25 mouse cellular contexts compared by ENCODE assay signal in the genomic region with DNA sequence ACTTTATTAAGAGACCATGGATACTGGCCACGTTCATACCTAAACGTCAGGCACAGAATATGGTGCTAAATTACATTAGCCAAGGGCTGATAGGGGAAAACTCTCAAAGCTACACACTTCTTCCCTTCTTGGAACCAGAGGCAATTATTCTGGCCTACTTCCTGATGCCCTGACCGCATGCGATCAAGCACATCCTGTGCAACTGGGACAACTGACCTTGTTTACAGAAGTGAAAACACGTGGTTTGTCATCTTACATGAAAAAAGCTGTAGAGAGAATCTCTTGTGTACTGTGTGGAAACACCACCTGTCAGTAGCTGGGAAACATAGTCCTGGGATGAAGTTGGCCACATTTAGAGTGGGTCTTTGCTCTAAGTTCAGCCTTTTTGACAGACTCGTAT. TPM values are rescaled to one million over a fixed set of nuclear protein-coding genes. Genes with fewer than 3 reads are reported as not detected.
DNase-seq lines count a peak whose midpoint lies in the region; ATAC-seq and TF ChIP-seq lines count a peak whose summit lies in the region.
"Had no signal": no experiment of that assay in that cellular context is flagged by ENCODE, and none has a peak within 500 bp of the region (broad histone marks: within the 10 kb centered on the region; RNA-seq: fewer than 3 reads in every experiment).

No protein-coding gene starts in this region.

- no peak for TF ChIP-seq EP300 in lung, postnatal 0 days (IDR thresholded peaks at IDR 0.05)

- 61% methylated on average over 6 of the region's 6 CpGs for whole genome bisulfite sequencing in lung, postnatal 0 days

- H3K36me3 ChIP-seq in lung, postnatal 0 days (ENCODE audit: insufficient read depth, low read length), result no peaks in the 10 kb centered on the region
- H3K36me3 ChIP-seq: embryonic facial prominence, embryonic 12.5 days; heart, embryonic 13.5 days; limb, embryonic 15.5 days; neural tube, embryonic 15.5 days had no signal

- H3K9ac ChIP-seq in lung, postnatal 0 days (replicated peaks; ENCODE audit: low read depth), result no peak overlapping the region
- H3K9ac ChIP-seq: embryonic facial prominence, embryonic 12.5 days; heart, embryonic 13.5 days; limb, embryonic 15.5 days; neural tube, embryonic 15.5 days had no signal

- ATAC-seq in lung, postnatal 0 days, result no peak
- 0 out of 2 replicates have a peak, but pooled peaks have one; percentile 13 for ATAC-seq in neutrophil, adult 5-6 weeks (ENCODE audit: extremely low read depth, insufficient number of reproducible peaks, low FRiP score, poor library complexity, severe bottlenecking)
- no peak for ATAC-seq in cerebellum, adult (ENCODE audit: insufficient number of reproducible peaks, low FRiP score, low TSS enrichment)
- ATAC-seq: CD4-positive, CD25-positive, alpha-beta regulatory T cell, adult 4 months; hindbrain, postnatal 0 days had no signal

- H3K27me3 ChIP-seq in lung, postnatal 0 days (replicated peaks; ENCODE audit: insufficient read depth, low read length), result no peaks in the 10 kb centered on the region
- H3K27me3 ChIP-seq: embryonic facial prominence, embryonic 12.5 days; heart, embryonic 13.5 days; limb, embryonic 15.5 days; neural tube, embryonic 15.5 days had no signal

- no peak overlapping the region for H3K27ac ChIP-seq in lung, postnatal 0 days (ENCODE audit: low read length)
- H3K27ac ChIP-seq: embryonic facial prominence, embryonic 12.5 days; heart, embryonic 13.5 days; hindbrain, postnatal 0 days; kidney, postnatal 0 days; left cerebral cortex, adult 2 months; limb, embryonic 15.5 days; neural tube, embryonic 15.5 days; stomach, postnatal 0 days had no signal

- H3K4me3 ChIP-seq in lung, postnatal 0 days (ENCODE audit: low read depth, low read length), result no peak overlapping the region
- H3K4me3 ChIP-seq: embryonic facial prominence, embryonic 12.5 days; heart, embryonic 13.5 days; left cerebral cortex, adult 2 months; limb, embryonic 15.5 days; neural tube, embryonic 15.5 days had no signal

- TF ChIP-seq CTCF in lung, postnatal 0 days (IDR thresholded peaks at IDR 0.05), result no peak

- H3K4me1 ChIP-seq in lung, postnatal 0 days (ENCODE audit: insufficient read depth, low read depth, low read length), result peaks cover 4% of the 10 kb centered on the region; the same call in 1 of the 2 replicates

- peak; percentile 22 for DNase-seq in lung, postnatal 0 days (ENCODE audit: low spot score)
- no peak for DNase-seq in lung, postnatal 10 days
- DNase-seq in A20 (ENCODE audit: low read depth, low spot score), result peak; percentile 51
- DNase-seq in brain, adult 2 months (ENCODE audit: low read depth, low spot score), result peak; percentile 12
- no peak for DNase-seq in gastrocnemius, postnatal 25 days
- DNase-seq: adrenal gland, postnatal 25 days; cerebellum, adult 11 months; cerebellum, postnatal 10 days; heart, postnatal 14 days; kidney, adult 11 months; left cerebral cortex, postnatal 4 days; lung, postnatal 4 days; thymus, postnatal 14 days had no signal

- H3K4me2 ChIP-seq in lung, postnatal 0 days (replicated peaks; ENCODE audit: low read depth, low read length), result no peak overlapping the region
- H3K4me2 ChIP-seq: embryonic facial prominence, embryonic 12.5 days; heart, embryonic 13.5 days; limb, embryonic 15.5 days; midbrain, embryonic 11.5 days; neural tube, embryonic 15.5 days had no signal

- H3K9me3 ChIP-seq in lung, postnatal 0 days (ENCODE audit: low read length), result no peaks in the 10 kb centered on the region
- H3K9me3 ChIP-seq: embryonic facial prominence, embryonic 12.5 days; heart, embryonic 13.5 days; limb, embryonic 15.5 days; neural tube, embryonic 15.5 days had no signal

RNA-seq across cellular contexts. Expression of gene Cyp4f16, which starts 2.3 kb away (rescaled TPM):
- 19.5 and 19.7 TPM in 2 replicates for polyA plus RNA-seq in lung, postnatal 0 days (2015; fragmentation: Nextera tagmentation; extraction: Ambion mirVana)
- 7.4 and 10.9 TPM in 2 replicates for total RNA-seq in neutrophil, adult 5-6 weeks (2017)
- total RNA-seq in gastrocnemius, postnatal 25 days (2021), result 1 to 10 TPM in 1 of 2 experiments, under 1 TPM in 1; 0.72 to 2.2 TPM

RNA-seq across cellular contexts. Expression of gene Cyp4f17, which starts 28.2 kb away (rescaled TPM):
- 5.0 and 5.2 TPM in 2 replicates for polyA plus RNA-seq in lung, postnatal 0 days (2015; fragmentation: Nextera tagmentation; extraction: Ambion mirVana)
- total RNA-seq in neutrophil, adult 5-6 weeks (2017), result 0.49 and 1.0 TPM in 2 replicates
- 1 to 10 TPM; 1.5 to 2.0 TPM for total RNA-seq in gastrocnemius, postnatal 25 days (2021)

Comparison
In these comparisons a context has a peak if more than half of its experiments do, and no peak if none do; other contexts are left out.
1. DNase-seq: peak in lung, postnatal 0 days (single experiment), A20 (single experiment) and brain, adult 2 months (single experiment); none in lung, postnatal 10 days (single experiment) and gastrocnemius, postnatal 25 days (single experiment).